Mouse (Mus musculus): ENCODE measurements around the gene Vmn1r83. TPM values are rescaled to one million over a fixed set of nuclear protein-coding genes. Genes with fewer than 3 reads are reported as not detected.

The Vmn1r83 gene
- not detected in 2 replicates for polyA plus RNA-seq (2015; fragmentation: Nextera tagmentation; extraction: Ambion mirVana)

- Histone ChIP-seq H3K36me3 (replicated peaks; ENCODE audit: insufficient read depth, low read length) (no peaks in the 10 kb centered on the region), H3K9me3 (ENCODE audit: low read length) (no peaks in the 10 kb centered on the region; the same call in 1 of the 2 replicates), H3K9ac (replicated peaks) (no peak within 1 kb of the TSS), H3K4me1 (ENCODE audit: insufficient read depth) (no peaks in the 10 kb centered on the region), H3K4me3 (ENCODE audit: low read depth, low read length) (no peak within 1 kb of the TSS), H3K4me2 (ENCODE audit: low read depth, low read length) (no peak within 1 kb of the TSS), H3K27ac (ENCODE audit: low read depth) (no peak within 1 kb of the TSS), H3K27me3 (ENCODE audit: insufficient read depth, low read length) (no peaks in the 10 kb centered on the region)
- 73% methylated on average over 2 of the region's 2 CpGs for WGBS (ENCODE audit: insufficient replicate concordance)
- DNase-seq (no peak), ATAC-seq (no peak)
- TF ChIP-seq EP300 (IDR thresholded peaks at IDR 0.05; ENCODE audit: low read depth) (no peak), CTCF (IDR thresholded peaks at IDR 0.05; ENCODE audit: low read depth) (no peak)
These were observed at the start of gene Vmn1r83 for GRCm38 (mm10) chr7:12329381-12329780. Vmn1r83 (minus strand) TSS chr7:12329481.

DNA sequence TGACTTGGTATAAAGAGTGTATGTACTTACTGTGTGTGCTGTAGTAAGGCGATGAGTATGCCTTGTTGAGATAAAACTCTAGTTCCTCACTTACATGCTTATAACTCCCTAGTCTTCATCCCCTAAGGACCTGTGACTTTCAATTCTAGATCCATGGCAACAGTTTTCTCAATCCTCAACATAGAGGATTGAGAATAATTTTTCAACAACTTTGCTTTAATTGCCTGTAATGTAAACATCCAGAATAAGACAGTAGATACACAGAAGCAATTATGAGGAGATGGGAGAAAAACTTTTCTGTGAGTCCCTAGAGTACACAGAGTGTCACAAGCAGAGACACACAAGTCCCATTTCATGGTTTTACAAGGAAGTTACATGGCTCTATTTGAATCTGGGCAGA lies 39.9 kb upstream of the Vmn1r83 start, which contains the start of gene Vmn1r84:
Gene Vmn1r84, minus strand, starts transcription at position 101 of the 400 bp plus-strand sequence.
- Histone ChIP-seq H3K9ac (replicated peaks) (no peak within 1 kb of the TSS), H3K9me3 (ENCODE audit: low read length) (no peaks in the 10 kb centered on the region), H3K4me2 (ENCODE audit: low read depth, low read length) (no peak within 1 kb of the TSS), H3K36me3 (replicated peaks; ENCODE audit: insufficient read depth, low read length) (no peaks in the 10 kb centered on the region), H3K4me3 (ENCODE audit: low read depth, low read length) (no peak within 1 kb of the TSS), H3K27me3 (ENCODE audit: insufficient read depth, low read length) (no peaks in the 10 kb centered on the region), H3K4me1 (ENCODE audit: insufficient read depth) (no peaks in the 10 kb centered on the region), H3K27ac (ENCODE audit: low read depth) (no peak within 1 kb of the TSS)
- ATAC-seq, result no peak
- WGBS (ENCODE audit: insufficient replicate concordance), result 50% methylated on average over 1 of the region's 1 CpGs
- TF ChIP-seq EP300 (IDR thresholded peaks at IDR 0.05; ENCODE audit: low read depth) (no peak), CTCF (IDR thresholded peaks at IDR 0.05; ENCODE audit: low read depth) (no peak)
- DNase-seq, result no peak

DNA sequence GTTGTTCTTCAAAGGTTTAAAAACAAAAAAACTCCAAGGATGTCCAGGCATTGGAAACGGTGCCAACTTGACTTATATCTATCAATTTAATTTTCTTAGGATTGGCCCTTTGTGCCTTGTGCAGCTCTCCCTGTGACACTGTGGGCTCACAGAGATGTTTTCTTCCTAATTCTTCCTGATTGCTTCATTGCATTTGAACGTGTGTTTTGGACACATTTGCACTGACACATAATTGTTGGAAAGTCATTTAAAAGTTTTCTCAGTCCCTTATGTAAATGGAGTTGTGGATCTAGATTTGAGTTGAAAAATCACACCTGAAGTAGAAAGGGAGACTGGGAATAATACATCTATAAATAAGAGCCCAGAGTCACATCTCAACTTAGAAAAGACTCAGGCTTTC lies 29.2 kb downstream of the Vmn1r83 start, which contains the start of gene Vmn1r82:
Gene Vmn1r82, plus strand, starts transcription at position 301 of the 400 bp plus-strand sequence.
- ATAC-seq (no peak), DNase-seq (no peak)
- no peaks in the 10 kb centered on the region for H3K36me3 ChIP-seq (replicated peaks; ENCODE audit: insufficient read depth, low read length)
- H3K9ac ChIP-seq (replicated peaks), result no peak within 1 kb of the TSS
- no peak within 1 kb of the TSS for H3K27ac ChIP-seq (ENCODE audit: low read depth)
- no peak within 1 kb of the TSS for H3K4me3 ChIP-seq (ENCODE audit: low read depth, low read length)
- no peak within 1 kb of the TSS for H3K4me2 ChIP-seq (ENCODE audit: low read depth, low read length)
- TF ChIP-seq EP300 (IDR thresholded peaks at IDR 0.05; ENCODE audit: low read depth), result no peak
- TF ChIP-seq CTCF (IDR thresholded peaks at IDR 0.05; ENCODE audit: low read depth), result no peak
- no peaks in the 10 kb centered on the region for H3K9me3 ChIP-seq (ENCODE audit: low read length)
- H3K4me1 ChIP-seq (ENCODE audit: insufficient read depth), result no peaks in the 10 kb centered on the region
- H3K27me3 ChIP-seq (ENCODE audit: insufficient read depth, low read length), result no peaks in the 10 kb centered on the region
- WGBS (ENCODE audit: insufficient replicate concordance), result 43% methylated on average over 2 of the region's 2 CpGs

Small RNAs within 50 kb of the gene (microRNA-seq; reads per million reads assigned to microRNA genes)
- gene Gm23521, result not detected

Other genes with a start within 250 kb of the Vmn1r83 start
- not detected in 2 replicates for gene Vmn1r78, start 179.2 kb downstream of the Vmn1r83 start, polyA plus RNA-seq (2015; fragmentation: Nextera tagmentation; extraction: Ambion mirVana)
- not detected in 2 replicates for gene Vmn1r79, start 158.2 kb downstream of the Vmn1r83 start, polyA plus RNA-seq (2015; fragmentation: Nextera tagmentation; extraction: Ambion mirVana)
- gene Vmn1r80, start 140.2 kb downstream of the Vmn1r83 start, polyA plus RNA-seq (2015; fragmentation: Nextera tagmentation; extraction: Ambion mirVana), result not detected in 2 replicates
- not detected in 2 replicates for gene Vmn1r81, start 61.2 kb downstream of the Vmn1r83 start, polyA plus RNA-seq (2015; fragmentation: Nextera tagmentation; extraction: Ambion mirVana)
- not detected in 2 replicates for gene Vmn1r82, start 29.1 kb downstream of the Vmn1r83 start, polyA plus RNA-seq (2015; fragmentation: Nextera tagmentation; extraction: Ambion mirVana)
- not detected in 2 replicates for gene Vmn1r84, start 39.8 kb upstream of the Vmn1r83 start, polyA plus RNA-seq (2015; fragmentation: Nextera tagmentation; extraction: Ambion mirVana)
- gene Zfp551, start 93.3 kb upstream of the Vmn1r83 start, polyA plus RNA-seq (2015; fragmentation: Nextera tagmentation; extraction: Ambion mirVana), result 0.66 and 0.76 TPM in 2 replicates
- gene Zfp606, start 148.8 kb upstream of the Vmn1r83 start, polyA plus RNA-seq (2015; fragmentation: Nextera tagmentation; extraction: Ambion mirVana), result 2.5 and 2.8 TPM in 2 replicates
- not detected in 2 replicates for gene 2900092C05Rik, start 183.0 kb upstream of the Vmn1r83 start, polyA plus RNA-seq (2015; fragmentation: Nextera tagmentation; extraction: Ambion mirVana)